Mouse (Mus musculus) kidney, postnatal 36 days (tissue): Measurements from ENCODE around the gene Zfp683.
A peak's percentile ranks its signal among the peaks of the same experiment; 100 is the strongest.

Experiments
- DNase-seq, 2 experiments: peaks; one replicate each; pipeline ENCODE4 v3.0.0; 2021 to 2022; ENCODE audit warnings: mixed read lengths in 2 of 2

Gene Zfp683

GRCm38 (mm10) chr4:134053538-134053937 is at the start of gene Zfp683:
Zfp683 (plus strand) TSS chr4:134053838.
- no peak for DNase-seq

GRCm38 (mm10) chr4:134005581-134006358 is 47.9 kb upstream of the Zfp683 start:
- DNase-seq, result no peak

- DNase-seq, result no peak
Observed at GRCm38 (mm10) chr4:134006845-134007244, 46.8 kb upstream of the Zfp683 start.

- no peak for DNase-seq
Observed at GRCm38 (mm10) chr4:134009709-134010108, 43.9 kb upstream of the Zfp683 start.

GRCm38 (mm10) chr4:134011450-134012414 is 41.9 kb upstream of the Zfp683 start:
- no peak for DNase-seq

GRCm38 (mm10) chr4:134012858-134013528 is 40.6 kb upstream of the Zfp683 start:
- peak in 1 of 2 experiments; percentile 24 for DNase-seq

GRCm38 (mm10) chr4:134016208-134016607 is 37.4 kb upstream of the Zfp683 start:
- no peak for DNase-seq

- no peak for DNase-seq
Observed at GRCm38 (mm10) chr4:134016767-134017166, 36.9 kb upstream of the Zfp683 start.

- no peak for DNase-seq
Observed at GRCm38 (mm10) chr4:134017201-134017865, 36.3 kb upstream of the Zfp683 start.

GRCm38 (mm10) chr4:134018038-134018778 is 35.4 kb upstream of the Zfp683 start:
- no peak for DNase-seq

- no peak for DNase-seq
Observed at GRCm38 (mm10) chr4:134018779-134019145, 34.9 kb upstream of the Zfp683 start, which contains the start of gene Lin28a. Lin28a (minus strand) TSS chr4:134018841.

- DNase-seq, result no peak
Observed at GRCm38 (mm10) chr4:134019210-134019609, 34.4 kb upstream of the Zfp683 start.

GRCm38 (mm10) chr4:134019641-134020351 is 33.8 kb upstream of the Zfp683 start:
- no peak for DNase-seq

- peak; percentile 65 to 88 for DNase-seq
Observed at GRCm38 (mm10) chr4:134020621-134021020, 33.0 kb upstream of the Zfp683 start.

GRCm38 (mm10) chr4:134025802-134026201 is 27.8 kb upstream of the Zfp683 start:
- no peak for DNase-seq

- DNase-seq, result peak; percentile 61 to 90
Observed at GRCm38 (mm10) chr4:134035953-134036352, 17.7 kb upstream of the Zfp683 start.

- DNase-seq, result peak in 1 of 2 experiments; percentile 31
Observed at GRCm38 (mm10) chr4:134041317-134042123, 12.1 kb upstream of the Zfp683 start.

GRCm38 (mm10) chr4:134043041-134043440 is 10.6 kb upstream of the Zfp683 start:
- DNase-seq, result no peak

GRCm38 (mm10) chr4:134047648-134048047 is 6.0 kb upstream of the Zfp683 start:
- no peak for DNase-seq

GRCm38 (mm10) chr4:134051912-134052311 is 1.7 kb upstream of the Zfp683 start:
- DNase-seq, result no peak
